Mouse (Mus musculus) left cerebral cortex, postnatal 14 days (tissue): Measurements from ENCODE around the gene St3gal5. TPM values are rescaled to one million over a fixed set of nuclear protein-coding genes. Genes with fewer than 3 reads are reported as not detected.

Source experiments
- DNase-seq, 2 experiments: peaks; one replicate each; pipeline ENCODE4 v3.0.0; 2021 to 2022; ENCODE audit warnings: low spot score in 2 of 2, mixed read lengths in 1 of 2
- intact Hi-C: fragments of 180-260 bp; cut with DNase I; formaldehyde crosslinking; loops from one replicate; pipeline ENCODE4 v1.15.1; 2025
- total RNA-seq, 2 experiments: library from RNA; stranded (reverse); gene quantifications; 2 replicates each; pipeline ENCODE4 v1.2.3; 2021

St3gal5 gene
- total RNA-seq, 2 experiments from 2014 or later, result 136 to 139 TPM

GRCm38 (mm10) chr6:72091007-72091406 is 6.4 kb upstream of the St3gal5 start:
- intact Hi-C loops, result no loop called here
- no peak for DNase-seq

GRCm38 (mm10) chr6:72093121-72093520 is 4.3 kb upstream of the St3gal5 start:
- DNase-seq, result no peak
- intact Hi-C loops, result no loop called here

DNA sequence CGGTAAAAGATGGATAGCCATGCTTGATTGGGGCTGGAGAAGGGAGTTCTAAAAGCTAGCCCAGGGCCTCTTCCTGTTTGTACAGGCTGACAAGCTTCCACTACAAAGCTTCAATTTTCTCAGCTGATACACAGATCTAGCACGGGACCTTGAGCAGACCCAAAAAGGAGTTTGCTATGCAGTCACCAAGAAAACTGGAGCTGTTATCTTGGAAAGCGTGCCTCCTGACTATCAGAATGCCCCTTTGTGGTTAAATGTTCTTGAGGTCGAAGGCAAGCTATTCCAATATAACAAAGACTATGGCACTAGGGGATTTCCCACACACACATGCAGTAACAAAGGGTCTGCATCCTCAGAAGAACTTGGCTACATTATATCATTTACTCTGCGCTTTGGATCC is 1.2 kb upstream of the St3gal5 start:
- intact Hi-C loops, result loop anchor here (5.0 kb wide), 1 partner anchor 114 kb away; no protein-coding TSS in a partner anchor
- no peak for DNase-seq

- intact Hi-C loops, result loop anchor here (5.0 kb wide), 1 partner anchor 114 kb away; no protein-coding TSS in a partner anchor
- no peak for DNase-seq
Measured at GRCm38 (mm10) chr6:72096669-72097068, 723 bp upstream of the St3gal5 start.

GRCm38 (mm10) chr6:72098021-72098655 is 746 bp downstream of the St3gal5 start:
- no peak for DNase-seq
- intact Hi-C loops, result loop anchor here (5.0 kb wide), 1 partner anchor 116 kb away; no protein-coding TSS in a partner anchor

DNA sequence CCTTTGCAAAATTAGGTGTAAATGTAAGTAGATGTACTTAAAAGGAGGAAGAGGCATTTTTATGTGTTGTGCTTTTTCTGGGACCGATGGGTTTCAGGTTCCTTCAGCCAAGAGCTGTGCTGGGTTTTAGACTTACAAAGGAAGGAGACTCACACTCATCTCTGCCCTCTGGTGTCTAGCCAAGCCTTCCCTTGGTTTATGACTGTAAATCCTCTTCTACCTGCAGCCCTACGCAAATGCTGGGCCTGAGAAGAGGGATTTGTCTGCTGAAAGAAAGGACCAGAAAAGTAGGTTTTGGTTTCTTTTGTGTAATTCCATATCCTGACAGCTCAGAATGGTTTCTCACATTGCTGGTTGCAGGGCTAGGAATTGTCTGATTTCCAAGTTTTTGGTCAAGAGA is 1.3 kb downstream of the St3gal5 start:
- no peak for DNase-seq
- intact Hi-C loops, result loop anchor here (5.0 kb wide), 1 partner anchor 116 kb away; no protein-coding TSS in a partner anchor

- DNase-seq, result no peak
- intact Hi-C loops, result loop anchor here (5.0 kb wide), 1 partner anchor 117 kb away; no protein-coding TSS in a partner anchor
Measured at GRCm38 (mm10) chr6:72099281-72099680, 1.9 kb downstream of the St3gal5 start.

GRCm38 (mm10) chr6:72100171-72100570 is 2.8 kb downstream of the St3gal5 start:
- DNase-seq, result no peak
- intact Hi-C loops, result no loop called here

GRCm38 (mm10) chr6:72100939-72101338 is 3.5 kb downstream of the St3gal5 start:
- no peak for DNase-seq
- intact Hi-C loops, result no loop called here

DNA sequence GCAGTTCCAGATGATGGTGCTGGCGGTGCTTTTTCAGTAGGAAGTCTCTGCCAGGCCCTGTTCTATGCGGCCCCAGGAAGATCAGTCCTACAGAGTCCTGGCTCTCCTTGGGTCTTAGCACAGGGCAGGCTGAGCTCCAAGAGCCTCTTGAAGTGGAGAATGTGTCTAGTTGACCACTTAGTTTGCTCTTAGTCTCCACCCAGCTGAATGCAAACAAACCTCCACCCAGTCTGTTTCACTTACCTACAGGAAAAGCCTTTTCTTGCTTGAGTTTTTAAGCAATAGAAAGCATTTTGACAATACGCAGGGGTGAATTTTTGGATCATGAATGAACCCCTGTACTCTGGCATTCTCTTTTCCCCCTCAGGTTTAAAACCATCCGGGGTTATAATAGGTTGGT is 4.0 kb downstream of the St3gal5 start:
- DNase-seq, result no peak
- intact Hi-C loops, result no loop called here

- intact Hi-C loops, result no loop called here
- DNase-seq, result no peak
Measured at GRCm38 (mm10) chr6:72102066-72102465, 4.7 kb downstream of the St3gal5 start.

DNA sequence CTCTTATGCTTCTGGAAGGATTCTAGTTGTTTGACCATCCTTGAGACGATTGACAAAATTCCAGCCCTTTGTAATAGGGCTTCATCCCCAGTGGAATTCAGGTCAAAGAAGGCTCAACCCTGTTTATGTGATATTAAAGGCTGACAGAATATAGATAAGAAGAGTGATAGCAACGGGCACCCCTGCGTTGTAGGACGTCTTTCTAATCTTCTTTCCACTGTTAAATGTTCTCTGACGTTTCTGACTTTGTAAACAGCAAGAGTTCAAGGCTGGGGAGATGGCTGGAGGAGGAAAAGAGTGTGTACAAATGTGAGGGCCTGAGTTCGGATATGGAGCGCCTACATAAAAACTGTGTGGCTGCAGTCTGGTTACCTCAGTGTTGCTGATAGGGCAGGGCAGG is 7.1 kb downstream of the St3gal5 start:
- no peak for DNase-seq
- intact Hi-C loops, result no loop called here

DNA sequence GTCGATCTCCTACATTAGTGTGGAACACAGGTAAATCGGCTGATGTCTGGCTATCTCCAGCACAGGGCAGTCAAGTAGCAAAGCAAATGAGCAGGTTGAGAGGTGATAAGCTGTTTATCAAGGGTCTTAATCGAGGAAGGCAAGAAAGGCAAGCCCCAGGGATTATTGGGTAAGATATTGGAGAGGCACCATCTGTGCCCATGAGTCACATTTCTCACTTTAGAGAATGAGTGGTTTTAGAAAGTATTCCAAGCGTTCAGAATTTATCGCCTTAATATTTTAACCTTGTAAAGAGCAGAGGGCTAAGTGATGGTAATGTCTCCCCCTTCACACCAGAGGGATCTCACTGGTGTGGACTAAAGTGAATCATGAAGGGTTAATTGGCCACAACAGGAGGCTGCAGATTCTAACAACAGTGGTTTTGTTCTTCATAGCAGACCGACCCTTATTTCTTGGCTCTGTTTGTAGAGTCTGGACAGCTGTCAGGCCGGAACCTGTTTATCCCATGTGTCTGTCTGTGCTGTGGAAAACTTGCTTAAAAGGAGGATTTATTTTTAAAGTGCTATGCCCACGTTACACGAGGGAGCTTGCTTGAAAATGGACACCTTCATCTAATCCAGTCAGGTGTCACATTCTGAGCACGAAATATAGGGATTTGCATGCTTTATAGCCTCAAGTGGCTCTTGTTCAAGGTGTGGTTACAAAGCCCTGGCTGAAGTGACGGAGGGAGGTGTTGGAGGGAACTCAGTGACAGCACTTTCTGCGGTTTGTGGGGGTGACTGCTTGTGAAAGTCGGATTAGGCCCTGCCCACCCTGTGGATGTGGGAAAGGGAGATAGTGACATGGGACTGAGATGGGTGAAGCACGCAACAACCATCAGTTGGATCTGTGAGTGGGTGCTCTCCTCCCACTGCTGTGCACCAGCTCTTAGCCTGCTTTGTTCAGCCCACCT is 11.8 kb downstream of the St3gal5 start:
- intact Hi-C loops, result no loop called here

GRCm38 (mm10) chr6:72110577-72110976 is 13.2 kb downstream of the St3gal5 start:
- DNase-seq, result no peak
- intact Hi-C loops, result no loop called here

More for the DNA sequence above, 11.8 kb downstream of the St3gal5 start:
- DNase-seq, result peak in 1 of 2 experiments; percentile 38

GRCm38 (mm10) chr6:72112575-72112974 is 15.2 kb downstream of the St3gal5 start:
- no peak for DNase-seq

DNA sequence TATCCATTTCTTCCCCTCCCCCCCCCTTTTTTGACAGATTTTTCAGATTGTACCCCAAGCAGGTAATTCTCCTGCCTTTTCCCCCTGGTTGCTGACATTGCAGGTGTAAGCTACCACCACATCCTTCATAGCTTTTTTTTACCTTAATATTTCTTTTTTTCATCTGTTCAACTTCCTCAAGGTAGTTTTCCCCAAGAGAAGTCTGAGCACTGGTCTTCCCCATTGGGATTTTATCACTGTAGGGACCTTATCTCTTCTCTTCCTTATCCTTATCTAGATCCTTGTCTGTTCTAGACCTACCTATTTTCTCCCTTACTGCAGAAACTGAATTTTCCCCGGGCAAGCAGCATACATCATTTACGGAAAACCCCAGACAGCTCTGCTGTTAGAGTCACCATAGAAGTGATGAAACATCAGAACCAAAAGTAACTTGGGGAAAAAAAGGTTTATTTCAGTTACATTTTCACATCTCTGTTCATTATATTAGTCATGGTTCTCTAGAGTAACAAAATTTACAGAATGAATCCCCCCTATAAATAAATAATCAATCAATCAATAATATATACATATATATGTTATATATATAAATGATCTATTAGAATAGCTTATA is 15.8 kb downstream of the St3gal5 start:
- intact Hi-C loops, result no loop called here
- no peak for DNase-seq

More at GRCm38 (mm10) chr6:72112575-72112974, 15.2 kb downstream of the St3gal5 start:
- intact Hi-C loops, result no loop called here

- DNase-seq, result no peak
- intact Hi-C loops, result no loop called here
Measured at GRCm38 (mm10) chr6:72114902-72115301, 17.5 kb downstream of the St3gal5 start.

DNA sequence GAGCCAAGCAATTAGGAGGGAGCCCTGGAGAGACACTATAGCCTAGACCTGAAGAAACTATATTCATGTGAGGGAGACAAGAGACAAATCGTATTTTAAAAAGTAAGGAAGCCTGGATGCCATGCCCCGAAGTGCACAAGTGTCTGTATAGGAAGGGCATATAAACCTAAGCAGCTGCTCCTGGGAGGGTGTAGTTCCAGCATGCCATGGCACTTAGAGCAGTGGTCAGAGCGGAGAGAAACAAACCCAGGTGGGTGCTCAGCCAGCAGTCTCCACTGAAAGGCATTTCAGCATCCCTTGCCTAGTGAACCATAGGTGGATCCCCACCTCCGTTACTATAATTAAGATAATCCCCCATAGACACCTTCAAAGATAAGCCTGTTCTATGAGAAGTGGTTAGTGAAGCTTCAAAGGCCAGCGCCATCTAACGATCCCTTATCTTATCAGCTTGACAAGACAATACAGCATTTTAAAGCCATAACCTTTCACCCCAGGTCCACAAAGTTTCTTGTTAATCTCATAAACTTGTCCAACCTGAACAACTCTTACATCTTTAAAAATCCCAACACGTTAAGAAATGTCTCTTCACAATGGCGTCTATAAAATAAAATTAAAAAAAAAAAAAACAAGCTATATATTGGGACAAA is 20.1 kb downstream of the St3gal5 start:
- DNase-seq, result no peak
- intact Hi-C loops, result no loop called here

DNA sequence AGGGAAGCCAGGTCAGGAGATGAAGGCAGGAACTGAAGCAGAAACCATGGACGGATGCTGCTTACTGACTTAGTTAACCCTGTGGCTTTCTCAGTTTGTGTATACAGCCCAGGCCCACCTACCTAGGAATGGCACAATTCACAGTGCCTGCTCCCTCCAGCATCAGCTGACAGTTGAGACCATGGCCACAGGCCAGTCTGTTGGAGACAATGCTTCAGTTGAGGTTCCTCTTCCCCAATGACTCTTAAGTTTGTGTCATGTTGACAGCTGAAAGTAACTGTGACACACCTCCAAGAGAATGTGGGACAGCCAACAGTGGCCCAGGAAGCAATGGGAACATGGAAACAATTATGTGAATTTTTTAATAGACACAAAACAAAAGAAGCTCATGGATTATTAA is 22.5 kb downstream of the St3gal5 start:
- intact Hi-C loops, result no loop called here
- DNase-seq, result no peak
